Mouse (Mus musculus) lung, adult 2 months (tissue): Measurements from ENCODE around the gene Sart3.

Experiments
- CTCF ChIP-seq: fragments of 200-500 bp; IDR thresholded peaks from 2 replicates; pipeline ENCODE4 v1.5.1; 2011; ENCODE audit warnings: mild to moderate bottlenecking, low read length, control low read depth; ENCODE audit not compliant: insufficient read depth
- POLR2A ChIP-seq: fragments of 200-500 bp; IDR thresholded peaks from 2 replicates; pipeline ENCODE4 v1.6.1; 2011; ENCODE audit warnings: low read depth, mild to moderate bottlenecking, control low read depth, low read length, borderline replicate concordance; ENCODE audit errors: extremely low read depth

DNA sequence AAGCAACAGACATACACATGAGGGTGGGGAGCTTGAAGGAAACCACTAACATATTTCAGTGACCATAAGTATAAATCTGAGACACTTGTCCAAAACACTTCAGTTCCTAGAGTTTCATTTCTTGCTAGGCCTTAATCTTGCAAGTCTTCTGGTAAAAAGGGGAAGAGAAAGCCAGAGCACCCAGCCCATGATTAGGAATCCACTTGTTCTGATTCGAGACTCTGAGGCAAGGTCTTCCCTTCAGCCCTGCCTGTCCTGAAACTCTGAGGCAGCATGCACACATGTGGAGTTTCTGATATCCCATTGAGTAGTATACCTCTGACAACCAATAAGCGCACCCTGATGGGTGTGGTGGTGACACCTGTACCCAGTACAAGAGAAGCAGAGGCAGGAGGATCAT, 10.7 kb downstream of the Sart3 start:
- no peak for TF ChIP-seq CTCF
- no peak for TF ChIP-seq POLR2A
